Mouse (Mus musculus) hindbrain, embryonic 12.5 days (tissue): ENCODE measurements around the gene Pde4c. TPM values are rescaled to one million over a fixed set of nuclear protein-coding genes. Genes with fewer than 3 reads are reported as not detected.

Experiments used
- ATAC-seq: fragments of 200-750 bp; cut with Nextera tagmentation; 2 replicates; pipeline ENCODE4 v1.8.0; 2017; ENCODE audit warnings: moderate TSS enrichment; ENCODE audit not compliant: low FRiP score
- H3K27ac ChIP-seq: fragments of 300-500 bp; sonication (generic); 2 replicates; pipeline ENCODE4 v1.5.1; 2016; ENCODE audit warnings: mild to moderate bottlenecking
- H3K27me3 ChIP-seq: fragments of 300-500 bp; sonication (generic); 2 replicates; pipeline ENCODE4 v1.6.1; 2016; ENCODE audit warnings: mild to moderate bottlenecking
- H3K36me3 ChIP-seq: fragments of 300-500 bp; sonication (generic); 2 replicates; pipeline ENCODE4 v1.6.1; 2016; ENCODE audit warnings: mild to moderate bottlenecking
- H3K4me1 ChIP-seq: fragments of 300-500 bp; sonication (generic); 2 replicates; pipeline ENCODE4 v1.6.1; 2016
- H3K4me2 ChIP-seq: fragments of 300-500 bp; sonication (generic); replicated peaks from 2 replicates; pipeline ENCODE4 v1.6.1; 2016; ENCODE audit warnings: mild to moderate bottlenecking
- H3K4me3 ChIP-seq: fragments of 300-500 bp; sonication (generic); 2 replicates; pipeline ENCODE4 v1.5.1; 2016; ENCODE audit warnings: mild to moderate bottlenecking
- H3K9ac ChIP-seq: fragments of 300-500 bp; sonication (generic); 2 replicates; pipeline ENCODE4 v1.6.1; 2016; ENCODE audit warnings: mild to moderate bottlenecking, moderate library complexity
- H3K9me3 ChIP-seq: fragments of 300-500 bp; sonication (generic); replicated peaks from 2 replicates; pipeline ENCODE4 v1.6.1; 2016; ENCODE audit warnings: mild to moderate bottlenecking
- WGBS: fragments of 180-500 bp; shearing (Covaris S2); methylation state at CpG from one replicate; pipeline ENCODE4 v1.1.7; 2016; 5-methylcytosine and 5-hydroxymethylcytosine counted together
- polyA plus RNA-seq: library from polyadenylated mRNA; unstranded; fragments of >200 nt; fragmentation: Nextera tagmentation; extraction: Ambion mirVana; gene quantifications from 2 replicates; pipeline ENCODE4 v1.2.1, GENCODE M21; 2016

Pde4c gene
- polyA plus RNA-seq, 1 experiment from 2014 or later, result 0.26 TPM

DNA sequence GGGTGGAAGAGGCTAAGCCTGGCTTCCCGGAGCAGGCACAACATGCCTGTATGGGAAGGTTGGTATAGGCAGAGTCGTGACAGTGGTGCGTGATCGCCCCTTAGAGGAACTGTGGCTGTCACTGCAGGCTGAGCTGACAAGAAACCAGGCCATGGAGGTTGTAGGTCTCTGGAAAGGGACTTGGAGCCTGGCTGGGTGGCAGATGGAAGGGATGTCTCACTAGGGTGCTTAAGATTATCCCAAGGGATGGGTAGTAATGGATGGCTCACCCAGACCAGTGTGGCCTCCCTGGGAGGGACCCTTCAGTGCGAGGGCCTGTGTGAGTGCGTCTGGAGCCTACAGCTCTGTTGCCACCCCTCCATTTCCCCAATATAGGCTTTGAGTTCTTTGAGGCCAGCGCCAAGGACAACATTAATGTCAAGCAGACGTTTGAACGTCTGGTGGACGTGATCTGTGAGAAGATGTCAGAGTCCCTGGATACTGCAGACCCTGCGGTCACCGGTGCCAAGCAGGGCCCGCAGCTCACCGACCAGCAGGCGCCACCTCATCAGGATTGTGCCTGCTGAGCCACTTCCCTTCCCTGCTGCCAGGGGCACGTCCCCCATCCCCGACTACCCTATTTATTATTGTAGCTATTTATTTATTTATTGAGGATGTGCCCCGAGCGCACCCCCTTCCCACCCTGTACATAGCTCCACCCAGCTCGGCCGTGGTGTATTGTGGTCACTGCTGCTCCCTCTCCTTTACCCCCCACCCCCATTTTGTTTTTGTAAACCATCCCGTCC is 34.2 kb downstream of the Pde4c start:
- Histone ChIP-seq H3K27me3 (no peaks in the 10 kb centered on the region), H3K9ac (0 out of 2 replicates have a peak overlapping the region, but pooled peaks have one; percentile 38), H3K4me1 (peaks cover 55% of the 10 kb centered on the region), H3K4me3 (no peak overlapping the region), H3K9me3 (no peaks in the 10 kb centered on the region), H3K4me2 (no peak overlapping the region), H3K27ac (peak overlapping the region; percentile 24; the same call in 1 of the 2 replicates), H3K36me3 (peaks cover 24% of the 10 kb centered on the region)
- no peak for ATAC-seq
- WGBS, result 64% methylated on average over 22 of the region's 22 CpGs

DNA sequence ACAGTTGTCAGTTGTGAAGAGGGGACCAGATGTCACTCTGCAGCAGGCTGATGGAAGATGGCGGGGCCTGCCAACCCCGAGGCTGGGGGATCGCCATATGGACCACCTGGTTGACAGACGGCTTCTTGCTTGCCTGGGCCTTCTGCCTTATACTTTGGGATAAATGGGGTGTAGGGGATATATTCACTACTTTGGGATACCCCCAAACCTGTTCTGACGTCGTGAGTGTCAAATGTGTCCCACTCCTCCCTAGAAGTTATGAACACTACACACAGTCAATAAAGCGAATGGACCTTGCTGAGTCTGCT is 34.7 kb downstream of the Pde4c start:
- no peak overlapping the region for H3K4me3 ChIP-seq
- no peaks in the 10 kb centered on the region for H3K27me3 ChIP-seq
- no peak for ATAC-seq
- no peak overlapping the region for H3K9ac ChIP-seq
- H3K4me2 ChIP-seq, result no peak overlapping the region
- H3K4me1 ChIP-seq, result peaks cover 51% of the 10 kb centered on the region
- peak overlapping the region; percentile 24; the same call in 1 of the 2 replicates for H3K27ac ChIP-seq
- peaks cover 24% of the 10 kb centered on the region for H3K36me3 ChIP-seq
- H3K9me3 ChIP-seq, result no peaks in the 10 kb centered on the region
- 75% methylated on average over 7 of the region's 7 CpGs for WGBS

DNA sequence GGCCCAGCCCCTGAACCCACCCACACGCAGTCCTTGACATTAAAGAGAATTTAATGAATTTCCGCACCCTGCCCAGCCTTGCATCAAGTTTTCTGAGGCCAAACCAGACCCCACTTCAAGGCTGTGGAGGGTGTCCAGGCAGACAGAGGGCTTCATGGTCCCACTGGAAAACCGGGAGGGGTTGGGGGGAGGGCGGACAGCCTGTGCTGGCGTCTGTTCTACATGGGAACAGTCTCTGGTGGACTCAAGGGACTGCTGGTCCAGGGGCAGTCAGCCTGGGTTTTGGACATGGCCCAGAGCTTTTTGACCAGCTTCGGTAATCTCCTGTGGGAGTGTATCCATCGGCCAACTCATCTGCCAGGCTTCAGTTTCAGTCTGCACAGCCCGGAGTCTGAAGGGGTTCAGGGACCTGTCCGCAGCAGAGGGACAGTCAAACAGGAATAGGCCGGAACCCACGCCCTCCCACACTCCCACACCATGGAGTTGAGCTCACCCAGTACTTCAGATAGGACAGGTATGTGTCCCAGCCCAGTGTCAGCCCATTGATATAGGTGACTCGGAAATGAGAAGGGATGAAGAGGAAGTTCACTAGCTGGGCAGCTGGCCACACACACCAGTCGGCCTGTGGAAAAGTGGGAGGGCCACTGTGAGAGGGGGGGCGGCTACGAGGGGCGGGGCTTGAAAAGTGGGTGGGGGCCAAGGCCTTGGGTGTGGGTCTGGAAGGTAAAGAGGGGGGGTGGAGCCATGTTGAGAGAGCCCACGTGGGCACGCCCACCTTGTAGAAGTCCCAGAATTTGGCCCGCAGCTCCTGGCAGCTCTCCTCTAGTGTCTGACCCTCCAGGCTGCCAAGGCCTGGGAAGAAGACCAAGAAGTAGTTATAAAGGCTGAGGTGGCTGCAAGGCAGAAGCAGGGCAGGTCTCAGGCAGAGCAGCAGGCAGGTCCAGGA is 35.4 kb downstream of the Pde4c start:
- Histone ChIP-seq H3K4me1 (peaks cover 51% of the 10 kb centered on the region), H3K9me3 (no peaks in the 10 kb centered on the region), H3K4me3 (no peak overlapping the region), H3K9ac (0 out of 2 replicates have a peak overlapping the region, but pooled peaks have one; percentile 18), H3K27ac (peak overlapping the region; percentile 23; the same call in 1 of the 2 replicates), H3K4me2 (no peak overlapping the region), H3K27me3 (no peaks in the 10 kb centered on the region), H3K36me3 (peaks cover 27% of the 10 kb centered on the region)
- no peak for ATAC-seq
- 71% methylated on average over 19 of the region's 19 CpGs for WGBS

DNA sequence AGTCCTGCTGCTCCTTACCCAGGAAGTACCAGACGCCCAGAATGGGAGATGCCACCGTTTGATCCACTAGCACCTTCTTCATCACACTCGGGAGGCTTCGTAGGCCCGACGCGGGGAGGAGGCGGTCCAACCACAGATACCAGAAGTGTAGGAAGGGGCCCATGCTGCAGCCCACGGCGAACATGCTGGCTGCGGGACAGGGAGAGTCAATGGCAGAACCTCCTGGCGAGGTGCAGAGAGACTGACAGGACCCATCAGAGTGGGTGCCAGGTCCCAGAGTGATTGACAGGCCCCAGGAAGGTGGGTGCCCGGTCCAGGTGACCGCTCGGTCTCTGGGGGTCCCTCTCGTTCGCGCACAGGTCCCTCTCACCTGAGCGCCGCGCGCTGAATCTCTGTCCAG is 36.8 kb downstream of the Pde4c start:
- Histone ChIP-seq H3K36me3 (peaks cover 27% of the 10 kb centered on the region), H3K9me3 (no peaks in the 10 kb centered on the region), H3K27me3 (0 out of 2 replicates have a peak, but pooled peaks cover 5% of the 10 kb centered on the region), H3K4me2 (peak overlapping the region; percentile 96), H3K27ac (peak overlapping the region; percentile 82), H3K9ac (peak overlapping the region; percentile 77), H3K4me1 (peaks cover 45% of the 10 kb centered on the region), H3K4me3 (peak overlapping the region; percentile 63)
- 2% methylated on average over 21 of the region's 22 CpGs for WGBS
- peak; percentile 24 for ATAC-seq

DNA sequence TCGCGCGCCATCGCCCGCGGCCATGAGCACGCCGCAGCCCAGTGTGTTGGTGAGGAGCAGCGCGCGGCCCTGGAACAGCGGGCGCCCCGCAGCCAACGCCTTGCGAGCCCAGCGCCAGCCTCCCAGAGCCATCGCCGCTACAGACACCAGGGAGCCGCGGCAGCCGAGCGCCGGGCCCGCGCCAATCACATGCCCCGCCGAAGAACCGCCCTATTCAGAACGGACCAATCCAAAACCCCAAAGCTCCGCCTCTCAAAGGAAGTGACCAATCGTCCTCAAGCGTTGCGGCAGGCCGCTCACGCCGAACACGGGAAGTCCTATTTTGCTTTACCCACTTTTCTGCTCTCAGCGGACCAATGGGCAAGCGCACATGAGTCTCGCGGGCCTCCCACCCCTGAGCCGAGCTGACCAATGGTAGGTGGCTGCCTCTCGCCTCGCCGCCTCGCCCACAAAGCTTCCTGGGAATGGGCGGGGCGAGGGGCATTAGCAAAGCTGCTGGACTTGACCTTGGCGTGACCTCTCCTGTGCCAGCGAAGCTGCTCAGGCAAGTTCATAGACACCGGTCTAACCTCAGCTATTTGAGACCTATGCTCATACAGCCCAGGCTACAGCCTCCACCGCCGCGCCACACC is 37.4 kb downstream of the Pde4c start, which contains the start of gene Mpv17l2:
TSS of gene Mpv17l2 (minus strand) at position 172 of the 632 bp plus-strand sequence.
- Histone ChIP-seq H3K27ac (peak within 1 kb of the TSS; percentile 82), H3K4me1 (peaks cover 45% of the 10 kb centered on the region)
- under 1% methylated on average over 54 of the region's 55 CpGs for WGBS

GRCm38 (mm10) chr8:70762118-70762517 is 38.6 kb downstream of the Pde4c start:
- H3K36me3 ChIP-seq, result peaks cover 17% of the 10 kb centered on the region
- H3K4me1 ChIP-seq, result peaks cover 51% of the 10 kb centered on the region
- no peaks in the 10 kb centered on the region for H3K9me3 ChIP-seq
- WGBS, result 83% methylated on average over 1 of the region's 1 CpGs
- no peak for ATAC-seq
- peaks cover 17% of the 10 kb centered on the region; the same call in 1 of the 2 replicates for H3K27me3 ChIP-seq
- no peak overlapping the region for H3K4me2 ChIP-seq
- H3K4me3 ChIP-seq, result no peak overlapping the region
- no peak overlapping the region for H3K9ac ChIP-seq
- H3K27ac ChIP-seq, result no peak overlapping the region

More for the DNA sequence above, 37.4 kb downstream of the Pde4c start, which contains the start of gene Mpv17l2:
- peak within 1 kb of the TSS; percentile 96 for H3K4me2 ChIP-seq
- H3K9me3 ChIP-seq, result no peaks in the 10 kb centered on the region
- H3K9ac ChIP-seq, result peak within 1 kb of the TSS; percentile 77
- H3K4me3 ChIP-seq, result peak within 1 kb of the TSS; percentile 63
- peak; percentile 96 for ATAC-seq
- peaks cover 27% of the 10 kb centered on the region for H3K36me3 ChIP-seq
- H3K27me3 ChIP-seq, result 0 out of 2 replicates have a peak, but pooled peaks cover 8% of the 10 kb centered on the region

DNA sequence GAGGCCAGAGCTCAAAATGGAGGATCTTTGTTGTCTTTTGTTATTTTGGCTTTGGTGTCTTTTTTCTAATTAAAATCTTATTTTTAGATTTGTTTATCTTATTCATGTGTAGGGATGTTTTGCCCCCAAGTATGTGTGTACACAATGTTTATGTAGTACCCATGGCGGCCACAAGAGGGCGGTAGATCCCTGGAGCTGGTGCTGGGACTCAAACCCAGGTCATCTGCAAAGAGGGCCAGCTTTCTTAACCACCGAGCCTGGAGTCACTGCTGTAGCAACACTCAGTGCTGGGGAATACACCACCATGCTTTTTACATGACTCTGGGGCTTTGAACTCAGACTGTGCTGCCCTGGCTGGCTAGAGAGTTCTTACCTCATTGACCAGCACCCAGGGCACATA is 39.8 kb downstream of the Pde4c start:
- H3K4me3 ChIP-seq, result no peak overlapping the region
- no peak for ATAC-seq
- no peaks in the 10 kb centered on the region for H3K9me3 ChIP-seq
- no peak overlapping the region for H3K27ac ChIP-seq
- 4% methylated on average over 3 of the region's 3 CpGs for WGBS
- H3K4me1 ChIP-seq, result peaks cover 42% of the 10 kb centered on the region
- no peak overlapping the region for H3K4me2 ChIP-seq
- H3K9ac ChIP-seq, result no peak overlapping the region
- peaks cover 19% of the 10 kb centered on the region for H3K36me3 ChIP-seq
- H3K27me3 ChIP-seq, result peaks cover 24% of the 10 kb centered on the region; the same call in 1 of the 2 replicates

DNA sequence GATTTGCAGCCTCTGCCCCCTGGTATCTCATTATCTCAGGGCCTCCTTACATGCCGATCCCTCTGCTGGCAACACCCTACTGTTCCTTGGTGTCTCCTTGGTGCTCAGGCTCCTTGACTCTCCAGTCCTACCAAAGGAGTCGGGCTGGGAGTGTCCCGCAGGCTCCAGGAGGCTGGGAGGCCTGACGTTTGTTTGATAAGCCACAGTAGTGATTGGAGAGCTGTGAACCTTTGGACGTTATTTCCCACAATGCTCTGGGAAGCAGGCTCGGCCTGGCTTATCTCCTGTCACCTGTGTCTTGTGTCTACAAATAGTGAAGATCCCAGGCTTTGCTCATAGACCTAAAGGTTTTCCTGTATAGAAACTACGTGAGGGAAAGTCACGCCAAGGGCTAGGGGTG is 40.5 kb downstream of the Pde4c start:
- peaks cover 36% of the 10 kb centered on the region for H3K4me1 ChIP-seq
- H3K27me3 ChIP-seq, result peaks cover 24% of the 10 kb centered on the region; the same call in 1 of the 2 replicates
- H3K4me2 ChIP-seq, result no peak overlapping the region
- H3K36me3 ChIP-seq, result peaks cover 20% of the 10 kb centered on the region
- H3K9ac ChIP-seq, result no peak overlapping the region
- H3K4me3 ChIP-seq, result no peak overlapping the region
- no peaks in the 10 kb centered on the region for H3K9me3 ChIP-seq
- no peak for ATAC-seq
- no peak overlapping the region for H3K27ac ChIP-seq
- 88% methylated on average over 8 of the region's 8 CpGs for WGBS

DNA sequence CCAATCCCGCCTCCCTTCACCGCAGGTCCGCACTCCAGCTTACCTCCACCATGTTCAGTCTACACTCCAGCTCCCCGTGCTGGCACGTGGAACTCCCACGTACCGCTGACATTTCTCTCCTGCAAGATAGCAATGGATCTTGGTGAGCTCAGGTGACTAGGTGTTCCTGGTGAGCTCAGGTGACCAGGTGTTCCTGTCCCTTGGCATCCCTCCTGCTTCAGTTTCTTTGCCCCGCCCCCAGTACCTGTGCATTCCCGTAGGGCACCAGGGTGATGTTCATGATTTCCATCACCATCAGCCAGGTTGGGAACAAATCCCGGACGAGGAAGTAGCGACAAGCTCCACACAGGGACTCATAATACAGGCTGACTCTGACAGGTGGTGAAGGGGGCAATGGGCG is 41.2 kb downstream of the Pde4c start:
- Histone ChIP-seq H3K9me3 (no peaks in the 10 kb centered on the region), H3K9ac (no peak overlapping the region), H3K27me3 (peaks cover 24% of the 10 kb centered on the region; the same call in 1 of the 2 replicates), H3K4me3 (no peak overlapping the region), H3K27ac (no peak overlapping the region), H3K4me1 (peaks cover 29% of the 10 kb centered on the region), H3K4me2 (no peak overlapping the region), H3K36me3 (peaks cover 22% of the 10 kb centered on the region)
- no peak for ATAC-seq
- 94% methylated on average over 13 of the region's 13 CpGs for WGBS

GRCm38 (mm10) chr8:70765329-70765728 is 41.8 kb downstream of the Pde4c start:
- no peak overlapping the region for H3K27ac ChIP-seq
- H3K9ac ChIP-seq, result no peak overlapping the region; the same call in 1 of the 2 replicates
- WGBS, result 85% methylated on average over 9 of the region's 9 CpGs
- peaks cover 29% of the 10 kb centered on the region for H3K36me3 ChIP-seq
- H3K27me3 ChIP-seq, result peaks cover 24% of the 10 kb centered on the region; the same call in 1 of the 2 replicates
- peak overlapping the region; percentile 25; the same call in 1 of the 2 replicates for H3K4me3 ChIP-seq
- no peaks in the 10 kb centered on the region for H3K9me3 ChIP-seq
- peak overlapping the region; percentile 54 for H3K4me2 ChIP-seq
- ATAC-seq, result no peak
- H3K4me1 ChIP-seq, result peaks cover 23% of the 10 kb centered on the region

- peaks cover 24% of the 10 kb centered on the region; the same call in 1 of the 2 replicates for H3K27me3 ChIP-seq
- peaks cover 22% of the 10 kb centered on the region for H3K4me1 ChIP-seq
- no peak for ATAC-seq
- no peaks in the 10 kb centered on the region for H3K9me3 ChIP-seq
- H3K4me3 ChIP-seq, result peak overlapping the region; percentile 25
- 2% methylated on average over 34 of the region's 34 CpGs for WGBS
- H3K4me2 ChIP-seq, result peak overlapping the region; percentile 54
- H3K9ac ChIP-seq, result peak overlapping the region; percentile 47
- H3K27ac ChIP-seq, result no peak overlapping the region
- H3K36me3 ChIP-seq, result peaks cover 36% of the 10 kb centered on the region
These were observed 42.5 kb downstream of the Pde4c start for GRCm38 (mm10) chr8:70765838-70766570.
